Mouse (Mus musculus) 416B (cell line): ENCODE measurements around the gene Pfn4.
A peak's percentile ranks its signal among the peaks of the same experiment; 100 is the strongest.
"Not testable (repeated sequence)": the region's sequence is repeated elsewhere in the genome, so short reads cannot be mapped to it uniquely, and the experiment has no call there.

Experiments
- DNase-seq: peaks from one replicate; pipeline ENCODE4 v3.0.0; 2011; ENCODE audit warnings: low read depth

The Pfn4 gene

DNA sequence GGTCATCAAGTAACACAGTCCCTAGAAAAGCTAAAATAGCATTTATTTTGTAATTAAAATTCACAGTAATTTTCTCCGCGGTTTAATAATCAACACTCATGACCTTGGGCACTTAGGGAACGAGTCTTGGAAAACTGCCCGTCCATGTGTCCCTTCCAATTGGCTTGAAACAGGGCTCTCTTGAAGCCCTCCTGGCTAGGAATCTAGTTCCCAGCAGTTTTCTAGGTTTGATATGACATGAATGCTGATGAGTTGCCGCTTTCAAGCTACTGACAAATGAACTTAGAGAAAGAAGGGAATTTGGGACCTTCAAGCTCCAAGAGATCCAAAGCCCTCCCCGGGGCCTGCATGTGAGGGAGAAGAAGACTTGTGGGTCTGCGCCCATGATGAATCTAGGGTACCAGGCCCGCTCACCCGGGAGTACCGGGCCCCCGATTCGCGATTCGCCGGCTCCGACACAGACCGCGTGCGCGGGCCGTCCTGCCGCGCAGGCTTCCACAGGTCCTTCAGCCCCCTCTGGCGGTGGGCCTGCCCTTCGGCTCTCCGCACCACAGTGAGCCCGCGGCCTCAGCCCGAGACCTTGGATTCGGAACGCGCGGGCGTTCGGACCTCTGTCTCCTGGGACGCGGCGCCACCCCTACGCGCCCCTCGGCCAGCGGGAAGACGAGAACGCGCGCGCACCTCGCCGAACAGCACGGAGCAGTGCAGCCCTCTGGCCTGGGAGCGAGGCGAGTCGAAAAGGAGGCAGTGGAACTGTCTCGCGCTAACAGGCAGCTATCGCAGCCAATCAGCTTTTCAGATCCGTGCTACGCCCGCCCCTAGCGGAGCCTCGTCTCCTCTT lies at the start of gene Pfn4, which contains the start of gene Fam228b:
Gene Pfn4 (plus strand): TSS at position 531 of the 841 bp plus-strand sequence.
Gene Fam228b (minus strand): TSS at position 776 of the 841 bp plus-strand sequence.
- DNase-seq, result no peak

DNA sequence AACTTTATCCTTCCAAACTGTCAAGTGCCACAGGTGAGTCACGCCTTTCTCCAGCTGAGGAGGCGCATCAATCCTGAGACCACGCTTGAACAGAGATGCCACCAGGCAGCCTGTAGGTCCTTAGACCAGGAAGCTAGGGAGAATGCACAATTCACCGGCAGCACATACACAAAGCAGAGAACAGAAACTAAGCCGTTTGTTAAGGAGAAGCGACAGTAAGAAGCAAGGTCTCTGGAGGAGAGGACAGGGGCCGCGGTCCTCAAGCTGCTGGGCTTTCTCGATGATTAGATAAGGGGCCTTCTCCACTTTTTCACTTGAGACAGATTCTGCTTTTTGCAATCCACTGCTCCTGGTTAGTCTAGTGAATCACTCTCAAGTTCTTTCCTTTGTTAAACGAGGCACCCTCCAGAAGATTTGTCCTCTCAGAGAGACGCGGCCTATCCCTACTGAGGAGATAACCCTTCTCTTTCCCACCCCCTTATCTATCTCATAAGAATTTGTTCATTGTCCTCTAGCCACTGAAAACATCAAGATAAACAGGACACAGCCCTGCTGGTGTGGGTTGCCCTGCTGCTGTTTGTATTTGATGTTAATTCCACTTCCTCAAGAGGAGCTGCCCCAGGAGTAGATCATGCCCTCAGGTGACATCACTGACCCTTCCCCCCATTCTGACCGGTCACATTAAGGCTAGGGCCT lies 49.6 kb upstream of the Pfn4 start:
- DNase-seq, result no peak

DNA sequence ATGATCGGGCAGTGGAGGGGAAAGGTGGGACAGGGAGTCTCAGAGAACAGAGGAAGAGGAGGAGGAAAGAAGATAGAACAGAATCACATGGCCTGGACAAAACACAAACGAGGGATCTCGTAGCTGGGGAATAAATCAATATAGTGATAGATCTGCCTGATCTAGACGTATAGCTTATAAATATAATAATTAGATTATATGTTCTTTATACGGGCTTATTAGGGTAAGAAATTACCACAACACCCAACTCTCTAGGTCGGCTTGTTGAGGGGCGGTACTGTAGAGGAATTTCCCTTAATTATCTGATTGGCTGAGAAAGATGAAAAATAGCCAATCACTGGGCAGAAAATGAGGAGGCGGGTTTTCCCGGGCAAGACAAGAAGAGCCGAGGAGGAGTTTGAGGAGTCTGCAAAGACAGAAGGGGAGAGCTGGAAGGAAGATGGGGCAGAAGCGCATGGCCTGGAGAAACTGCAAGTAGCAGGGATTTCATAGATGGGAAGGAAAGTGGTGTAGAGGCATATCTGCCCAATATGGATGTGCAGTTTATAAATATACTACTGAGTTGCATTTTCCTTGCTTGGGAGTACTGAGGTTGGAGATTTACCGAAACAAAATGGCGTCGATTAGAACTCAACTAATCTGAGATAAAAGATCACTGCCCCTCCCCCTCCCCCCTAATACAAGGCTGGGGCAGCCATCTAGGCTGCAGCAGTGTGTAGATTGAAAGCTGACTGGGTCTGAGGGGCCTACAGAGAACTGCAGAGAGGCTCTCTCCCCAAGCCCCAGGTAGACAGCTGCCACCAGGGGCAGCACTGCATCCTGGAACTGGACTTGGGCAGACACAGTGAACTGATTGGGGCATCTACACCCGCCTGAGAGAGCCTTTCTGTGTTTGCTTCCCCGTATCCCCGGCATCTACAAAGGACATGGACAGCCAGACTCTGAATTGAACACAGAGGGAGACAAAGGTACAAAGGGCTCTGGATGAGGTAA lies 48.8 kb upstream of the Pfn4 start:
- peak; percentile 21 for DNase-seq

DNA sequence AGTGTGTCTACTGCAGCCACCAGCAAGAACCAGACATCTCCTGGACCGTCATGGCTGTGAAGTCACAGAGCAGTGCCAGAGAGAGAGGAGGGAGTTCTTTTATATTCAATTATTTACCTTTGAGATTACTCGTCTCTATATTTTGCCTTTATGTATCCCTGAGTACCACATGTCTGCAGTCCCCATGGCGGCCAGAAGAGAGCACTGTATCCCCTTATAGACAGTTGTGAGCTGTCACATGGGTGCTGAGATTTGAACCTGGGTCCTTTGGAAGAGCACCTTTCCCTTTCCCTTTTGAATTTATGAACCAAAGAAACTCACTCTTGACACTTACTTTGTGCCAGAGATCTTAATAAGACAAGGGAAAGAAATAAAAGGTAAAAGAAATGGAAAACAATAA lies 39.7 kb upstream of the Pfn4 start:
- peak; percentile 31 for DNase-seq

DNA sequence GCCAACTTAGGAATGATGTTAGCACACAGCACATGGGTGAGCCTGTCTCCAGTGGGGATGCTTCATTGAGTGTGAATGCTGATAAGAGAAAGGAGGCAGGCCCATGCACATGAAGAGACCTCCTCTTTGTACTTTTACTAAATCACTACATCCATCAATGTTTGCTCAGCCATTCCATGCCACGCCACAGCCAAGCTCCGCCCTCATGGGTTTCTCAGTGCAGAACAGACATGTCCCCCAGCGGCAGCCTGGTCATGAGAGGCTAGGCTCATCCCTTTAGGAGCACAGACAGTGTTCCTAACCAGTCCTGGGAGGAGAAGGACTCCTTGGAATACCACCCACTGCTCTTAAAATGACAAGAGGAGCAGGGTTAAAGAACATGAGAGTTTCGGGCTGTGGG lies 37.2 kb upstream of the Pfn4 start:
- no peak for DNase-seq

DNA sequence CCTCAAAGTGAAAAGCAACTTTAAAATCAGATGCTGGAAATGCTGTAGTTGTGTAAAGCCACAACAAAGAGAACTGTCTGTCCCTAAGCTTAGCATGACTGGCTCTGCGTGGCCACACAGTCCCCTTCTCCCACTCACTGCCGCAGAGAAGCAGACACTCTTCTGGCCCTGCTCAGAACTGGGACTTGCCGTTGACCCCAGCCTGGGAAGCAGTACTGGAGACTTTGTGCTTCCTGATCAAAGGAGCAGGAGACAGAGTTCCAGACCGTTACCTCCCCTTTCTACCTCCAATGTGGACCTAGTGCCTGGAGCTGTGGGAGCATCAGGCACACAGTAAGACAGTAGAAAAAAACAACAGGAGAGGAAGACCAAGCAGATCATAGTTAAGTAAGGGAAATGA lies 36.5 kb upstream of the Pfn4 start:
- no peak for DNase-seq

DNA sequence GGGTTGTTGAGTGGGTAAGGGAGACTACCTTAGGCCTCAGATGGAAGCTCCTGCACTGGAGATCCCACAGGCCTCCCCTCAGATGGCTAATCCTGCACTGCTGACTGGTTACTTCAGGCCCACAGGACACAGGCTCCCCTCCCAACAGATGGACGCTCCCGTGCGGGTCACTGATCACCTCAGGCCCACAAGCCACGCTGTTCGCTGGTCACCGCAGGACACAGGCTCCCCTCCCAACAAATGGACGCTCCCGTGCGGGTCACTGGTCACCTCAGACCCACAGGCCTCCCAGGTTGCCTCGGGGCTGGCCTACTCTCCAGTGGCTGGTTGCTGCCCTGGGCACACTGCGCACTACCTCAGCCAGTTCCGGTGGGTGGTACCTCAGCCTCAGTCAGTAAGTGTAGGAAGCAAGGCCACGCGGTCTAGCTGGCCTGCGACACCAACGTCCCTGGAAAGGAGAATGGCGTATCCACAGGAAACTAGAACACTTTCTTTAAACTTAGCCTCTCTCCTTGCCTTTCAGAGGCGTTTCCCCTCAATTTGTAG lies 30.7 kb upstream of the Pfn4 start, which contains the start of gene Fam228a:
Gene Fam228a (minus strand): TSS at position 400 of the 546 bp plus-strand sequence.
- no peak for DNase-seq

DNA sequence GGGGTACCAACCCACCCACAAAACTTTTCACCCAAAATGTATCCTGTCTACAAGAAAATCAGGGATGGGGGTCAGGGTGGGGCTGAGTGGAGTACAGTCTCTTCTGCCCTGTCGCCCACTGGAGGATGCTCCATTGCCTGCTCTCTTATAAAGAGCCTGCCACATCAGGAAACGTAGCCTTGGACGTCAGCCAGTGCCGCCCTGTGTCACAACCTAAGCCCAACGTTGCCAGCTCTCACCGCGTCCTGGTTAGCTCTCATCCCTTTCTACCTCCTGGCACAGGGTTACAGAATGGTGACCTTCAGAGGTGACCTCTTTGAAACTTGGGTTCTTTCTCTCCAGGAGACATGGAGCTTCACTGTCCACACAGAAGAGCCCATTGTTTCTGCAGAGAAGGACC lies 28.0 kb upstream of the Pfn4 start:
- peak; percentile 34 for DNase-seq

DNA sequence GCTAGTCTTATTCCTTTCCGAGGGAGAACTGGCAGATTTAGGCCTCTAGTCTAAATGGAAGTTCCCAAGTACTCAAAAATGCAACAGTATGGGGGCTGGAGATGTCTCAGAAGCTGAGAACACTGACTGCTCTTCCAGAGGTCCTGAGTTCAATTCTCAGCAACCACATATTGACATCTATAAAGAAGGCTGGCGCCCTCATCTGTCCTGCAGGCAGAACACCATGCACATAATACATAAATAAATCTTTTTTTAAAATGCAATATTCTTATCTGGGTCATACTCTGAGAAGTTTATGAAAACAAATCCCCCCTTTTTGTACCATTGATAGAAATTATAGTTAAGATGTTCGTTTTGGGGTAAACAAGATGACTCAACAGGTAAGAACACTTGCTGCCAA lies 26.6 kb upstream of the Pfn4 start:
- peak; percentile 39 for DNase-seq

DNA sequence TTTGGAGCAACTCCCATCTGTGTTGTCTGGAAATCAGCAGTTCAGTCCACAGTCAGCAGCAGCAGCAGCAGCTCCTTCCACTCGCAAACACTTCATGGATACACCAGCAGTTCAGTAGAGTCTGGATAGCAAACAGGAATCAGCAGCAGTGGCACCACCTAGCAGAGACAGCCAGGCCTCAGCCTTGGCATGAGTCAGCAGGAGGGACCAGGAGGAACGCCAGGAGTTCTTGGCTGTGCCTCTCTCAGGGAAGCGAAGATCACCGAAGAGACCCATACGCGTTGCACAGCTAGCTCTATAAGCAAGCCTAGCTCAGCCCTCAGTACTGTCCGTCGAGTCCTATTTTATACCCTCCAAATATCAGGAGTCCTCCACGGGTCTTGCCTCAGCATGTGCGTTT lies 24.3 kb upstream of the Pfn4 start:
- DNase-seq, result no peak

DNA sequence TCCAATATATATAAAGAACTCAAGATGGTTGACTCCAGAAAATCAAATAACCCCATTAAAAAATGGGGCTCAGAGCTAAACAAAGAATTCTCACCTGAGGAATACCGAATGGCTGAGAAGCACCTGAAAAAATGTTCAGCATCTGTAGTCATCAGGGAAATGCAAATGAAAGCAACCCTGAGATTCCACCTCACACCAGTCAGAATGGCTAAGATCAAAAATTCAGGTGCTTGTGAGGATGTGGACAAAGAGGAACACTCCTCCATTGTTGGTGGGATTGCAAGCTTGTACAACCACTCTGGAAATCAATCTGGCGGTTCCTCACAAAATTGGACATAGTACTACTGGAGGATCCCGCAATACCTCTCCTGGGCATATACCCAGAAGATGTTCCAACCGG lies 14.4 kb upstream of the Pfn4 start:
- DNase-seq, result not testable (repeated sequence)

DNA sequence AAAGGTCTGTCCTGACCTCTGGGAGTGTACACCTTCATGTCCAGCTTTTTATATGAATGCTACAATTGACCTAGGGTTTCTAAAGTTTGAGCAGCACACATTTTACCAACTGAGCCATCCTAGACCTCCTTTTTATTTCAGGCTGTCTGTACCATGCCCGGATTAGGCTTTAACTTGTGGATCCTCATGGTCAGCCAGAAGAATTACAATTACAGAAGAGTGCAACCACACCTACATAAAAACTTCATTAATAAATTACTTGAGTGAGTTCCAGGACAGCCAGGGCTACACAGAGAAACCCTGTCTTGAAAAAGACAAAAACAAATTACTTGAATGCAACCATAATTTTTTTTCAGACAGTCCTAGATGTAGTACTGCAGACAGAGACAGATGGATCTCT lies 11.8 kb upstream of the Pfn4 start:
- DNase-seq, result no peak

DNA sequence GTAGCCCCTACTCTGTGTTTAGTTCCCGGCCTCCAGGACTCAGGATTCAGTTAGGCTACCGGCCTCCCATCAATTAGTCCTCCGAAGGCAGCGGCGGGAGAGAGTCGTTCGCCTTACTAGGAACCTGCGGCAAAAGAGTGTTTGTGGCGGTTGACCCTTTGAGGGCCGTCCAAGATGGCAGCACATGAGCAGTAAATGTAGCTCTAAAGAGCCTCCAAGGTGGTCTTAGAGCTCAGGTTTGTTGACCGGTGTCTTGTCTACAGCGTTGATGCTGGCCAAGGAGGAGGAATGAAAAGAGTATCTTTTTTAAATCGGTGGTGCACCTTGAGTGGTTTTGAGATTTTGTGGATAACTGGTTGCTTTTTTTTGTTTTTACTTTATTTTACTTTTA lies 506 bp downstream of the Pfn4 start:
- no peak for DNase-seq

DNA sequence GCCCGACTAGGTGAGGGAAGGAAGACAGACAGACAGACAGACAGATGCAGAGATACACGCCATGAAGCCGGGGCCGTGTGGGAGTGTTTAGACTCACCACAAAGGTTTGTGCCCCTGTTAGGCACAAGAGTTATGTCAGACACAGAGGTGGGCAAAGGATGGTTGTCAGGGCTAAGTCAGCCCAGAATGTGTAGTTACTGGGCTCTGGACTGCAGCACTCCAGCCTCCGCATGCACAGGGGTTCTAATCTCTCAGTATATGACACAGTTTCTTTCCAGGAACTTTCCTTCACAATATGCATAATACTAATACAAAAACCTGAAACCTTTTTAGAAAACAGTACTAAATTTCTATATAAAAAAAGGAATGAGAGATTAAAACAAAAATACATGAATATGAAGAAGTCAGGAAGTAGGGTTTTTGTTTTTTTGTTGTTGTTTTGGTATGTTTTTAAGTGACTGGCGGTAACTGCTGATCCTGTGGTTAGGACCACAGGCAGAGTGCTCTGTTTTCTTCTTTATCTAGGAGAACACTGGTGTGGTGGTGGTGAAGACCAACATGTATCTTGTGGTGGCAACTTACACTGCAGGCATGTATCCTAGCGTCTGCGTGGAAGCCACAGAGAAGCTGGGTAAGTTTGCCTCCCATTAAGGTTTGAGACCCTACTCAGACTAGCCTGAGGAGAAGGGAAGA lies 6.2 kb downstream of the Pfn4 start:
- DNase-seq, result peak; percentile 20

DNA sequence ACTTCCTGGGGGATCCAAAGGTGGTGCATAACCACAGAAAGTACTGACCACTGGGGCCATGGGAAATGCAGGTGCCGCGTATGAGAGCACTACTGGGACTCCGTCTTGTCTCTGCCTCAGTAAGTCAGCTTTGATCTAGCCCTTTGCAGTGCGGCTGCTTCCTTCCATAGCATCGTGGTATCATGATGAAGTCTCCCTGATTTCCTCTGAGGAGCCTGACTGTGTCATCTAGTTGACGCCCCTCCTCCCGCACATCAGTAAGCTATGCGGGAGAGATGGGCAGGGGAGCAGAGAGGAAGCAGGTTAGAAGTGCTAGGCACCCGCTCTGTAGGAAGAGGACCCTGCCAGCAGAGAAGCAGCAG lies 6.7 kb downstream of the Pfn4 start:
- DNase-seq, result no peak

DNA sequence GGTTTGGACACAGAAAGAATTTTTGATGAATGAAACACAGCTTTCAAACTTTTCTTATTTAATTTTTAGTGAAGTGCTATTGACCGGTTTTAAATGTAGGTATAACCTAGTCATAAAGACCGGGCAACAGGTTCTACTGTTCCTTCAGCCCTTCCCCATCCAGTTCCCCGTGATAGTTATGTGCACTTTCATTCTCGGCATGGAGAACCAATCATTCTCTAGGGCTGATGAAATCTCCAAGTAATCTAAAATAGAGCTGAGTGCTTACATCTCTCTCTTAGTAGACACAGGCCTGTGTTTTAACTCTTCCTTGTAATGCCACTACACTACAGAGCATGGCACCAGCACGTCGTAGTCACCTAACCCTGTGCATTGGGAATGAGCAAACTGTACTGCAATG lies 8.9 kb downstream of the Pfn4 start:
- DNase-seq, result no peak

DNA sequence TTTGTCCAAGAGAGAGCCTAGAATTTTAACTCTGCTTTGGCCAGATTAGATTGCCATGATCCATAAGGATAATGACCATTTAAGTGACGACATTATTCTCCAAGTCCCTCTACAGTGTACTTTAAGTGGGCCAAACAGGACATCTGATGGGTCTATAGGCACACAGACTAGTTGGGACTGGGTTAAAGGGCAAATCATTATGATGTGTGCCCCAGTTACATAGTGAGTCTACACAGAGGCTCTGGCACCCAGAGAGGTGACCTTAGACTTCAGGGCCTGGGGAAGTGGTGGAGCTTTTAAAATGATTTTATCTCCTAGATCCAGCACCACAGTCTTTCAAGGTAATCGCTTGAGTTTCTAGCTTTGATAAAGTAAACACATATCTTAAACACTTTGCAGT lies 11.4 kb downstream of the Pfn4 start:
- no peak for DNase-seq

DNA sequence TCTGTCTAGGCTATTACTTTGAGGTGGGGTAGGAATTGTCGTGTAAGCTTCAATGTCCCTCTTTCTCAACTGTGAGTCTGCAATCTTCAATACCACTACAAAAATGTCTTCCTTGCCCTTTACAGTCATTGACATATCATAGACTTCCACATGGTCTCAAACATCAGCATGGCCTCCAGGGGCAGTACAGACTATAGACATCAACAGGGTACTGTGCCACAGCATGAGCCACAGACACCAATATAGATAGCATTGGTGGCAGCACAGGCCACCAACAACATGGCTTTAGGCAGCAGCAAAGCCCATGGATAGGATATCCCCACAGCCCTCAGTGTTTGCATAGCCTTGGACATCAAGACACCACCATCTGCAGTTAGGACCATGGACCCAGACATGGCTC lies 12.4 kb downstream of the Pfn4 start:
- DNase-seq, result no peak

DNA sequence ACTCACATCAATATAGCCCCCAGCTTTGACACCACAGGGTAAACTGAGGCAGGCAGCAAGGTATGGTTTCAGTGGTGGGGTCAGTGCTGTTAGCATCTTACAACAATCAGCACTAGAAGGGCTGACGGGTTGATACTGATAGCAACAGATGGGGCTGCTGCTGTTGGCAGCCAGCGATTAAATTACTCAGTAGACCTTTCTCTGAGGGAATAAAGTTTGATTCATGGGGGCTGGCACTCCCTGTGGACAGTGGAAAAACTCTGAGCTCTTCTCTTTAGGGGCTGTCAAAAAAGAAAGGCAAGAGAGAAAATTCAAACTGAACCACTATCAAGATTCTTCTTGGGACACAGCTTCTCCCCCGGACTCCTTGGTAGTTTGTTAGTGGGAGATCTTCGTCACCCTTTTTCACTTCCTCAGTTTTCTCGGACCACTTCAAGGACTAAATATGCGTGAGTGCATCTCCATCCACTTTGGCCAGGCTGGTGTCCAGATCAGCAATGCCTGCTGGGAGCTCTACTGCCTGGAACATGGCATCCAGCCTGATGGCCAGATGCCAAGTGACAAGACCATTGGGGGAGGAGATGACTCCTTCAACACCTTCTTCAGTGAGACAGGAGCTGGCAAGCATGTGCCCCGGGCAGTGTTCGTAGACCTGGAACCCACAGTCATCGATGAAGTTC lies 13.0 kb downstream of the Pfn4 start:
- DNase-seq, result not testable (repeated sequence)

DNA sequence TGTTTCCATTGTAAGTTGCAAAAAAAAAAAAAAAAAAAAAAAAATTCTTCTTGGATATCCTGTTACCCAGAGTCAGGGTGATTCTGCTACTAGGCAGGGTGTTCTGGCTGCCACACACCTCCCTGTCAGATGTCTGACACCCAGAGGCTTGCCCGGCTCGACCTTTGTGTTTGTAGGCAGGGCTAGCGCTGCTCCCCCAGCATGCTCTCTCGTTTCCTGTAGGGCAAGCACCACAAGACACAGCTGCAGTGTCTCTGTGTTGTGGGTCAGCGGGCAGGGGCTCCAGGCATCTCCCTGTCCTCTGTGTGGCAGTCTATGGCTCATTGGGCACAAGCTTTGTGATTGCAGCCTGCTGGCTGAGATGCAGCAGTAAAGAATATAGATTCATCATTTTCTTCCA lies 14.8 kb downstream of the Pfn4 start:
- DNase-seq, result no peak

DNA sequence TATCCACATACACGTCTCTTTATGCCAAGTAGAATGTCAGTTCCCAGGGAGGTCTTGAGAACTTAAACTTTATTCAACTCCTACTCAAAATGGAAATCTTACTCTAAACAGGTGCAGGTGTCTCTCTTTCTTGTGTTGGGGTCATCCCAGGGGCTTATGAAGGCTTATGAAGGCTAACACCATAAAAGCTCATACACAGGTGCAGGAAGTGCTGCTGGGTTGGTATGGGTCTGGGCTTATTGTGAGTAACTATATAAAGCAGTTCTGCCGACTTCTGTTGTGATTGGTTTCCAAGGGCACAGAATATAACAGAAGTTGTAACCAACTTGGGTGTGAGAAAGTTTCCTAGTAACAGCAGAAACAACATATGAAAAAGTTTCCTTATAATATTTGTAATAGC lies 15.6 kb downstream of the Pfn4 start:
- no peak for DNase-seq
